Mouse (Mus musculus): ENCODE results near the gene Nat8f4. TPM values are rescaled to one million over a fixed set of nuclear protein-coding genes. Genes with fewer than 3 reads are reported as not detected.
A peak's percentile ranks its signal among the peaks of the same experiment; 100 is the strongest.
"Not testable (repeated sequence)": the region's sequence is repeated elsewhere in the genome, so short reads cannot be mapped to it uniquely, and the experiment has no call there.

Nat8f4 gene
- polyA plus RNA-seq, 1 experiment from 2014 or later, result 6.1 TPM

DNA sequence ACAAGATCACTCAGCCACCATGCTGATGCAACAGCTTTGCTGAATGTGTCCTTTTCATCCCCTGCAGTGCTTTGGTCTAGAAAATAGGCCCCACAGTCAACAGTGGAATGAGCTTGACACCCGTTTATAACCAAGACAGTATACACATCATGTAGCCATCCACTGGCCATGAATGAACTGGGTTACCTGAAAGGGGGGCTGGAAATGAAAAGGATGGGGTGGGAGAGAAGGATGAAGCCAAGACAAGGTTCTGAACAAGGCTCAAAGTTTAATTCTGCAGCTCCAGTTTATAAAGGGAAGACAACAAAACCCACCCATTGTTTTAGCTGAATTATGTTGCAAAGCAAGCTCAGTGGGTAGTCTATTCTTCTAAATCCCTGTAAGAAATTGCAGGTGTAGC, 20.4 kb downstream of the Nat8f4 start:
- WGBS, result 88% methylated on average over 1 of the region's 1 CpGs
- Histone ChIP-seq H3K27ac (no peak overlapping the region), H3K4me3 (no peak overlapping the region)

DNA sequence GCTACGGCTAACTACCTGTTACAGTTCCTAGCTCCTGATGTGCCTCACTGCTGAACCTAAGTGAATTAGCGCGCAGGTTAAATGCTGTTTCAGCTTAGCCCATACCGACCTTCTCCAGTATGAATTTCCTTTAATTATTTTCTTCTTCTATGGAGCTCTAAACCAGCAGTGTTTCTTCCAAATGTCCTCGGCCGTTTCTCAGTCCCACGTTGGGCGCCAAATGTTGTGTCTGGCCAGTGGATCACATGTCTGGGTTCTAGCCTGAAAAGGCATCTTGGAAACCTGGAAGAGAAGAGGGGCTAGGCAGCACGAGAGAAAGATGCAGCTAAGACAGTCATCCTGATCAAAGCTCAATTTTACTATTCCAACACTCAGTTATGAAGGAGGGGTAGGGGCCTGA, 21.4 kb downstream of the Nat8f4 start:
- not testable (repeated sequence) for H3K4me2 ChIP-seq; H3K27ac ChIP-seq; ATAC-seq (replicated peaks); H3K9ac ChIP-seq; H3K27me3 ChIP-seq (replicated peaks); H3K4me3 ChIP-seq; H3K4me1 ChIP-seq; H3K36me3 ChIP-seq (replicated peaks)
- H3K9me3 ChIP-seq, result peaks cover 15% of the 10 kb centered on the region
- 95% methylated on average over 9 of the region's 9 CpGs for WGBS

More for the DNA sequence above, 20.4 kb downstream of the Nat8f4 start:
- no peak overlapping the region for H3K9ac ChIP-seq
- no peak overlapping the region for H3K4me2 ChIP-seq
- H3K27me3 ChIP-seq (replicated peaks), result no peaks in the 10 kb centered on the region
- ATAC-seq (replicated peaks), result no peak
- no peaks in the 10 kb centered on the region for H3K4me1 ChIP-seq
- no peaks in the 10 kb centered on the region for H3K36me3 ChIP-seq (replicated peaks)
- H3K9me3 ChIP-seq, result peaks cover 15% of the 10 kb centered on the region

DNA sequence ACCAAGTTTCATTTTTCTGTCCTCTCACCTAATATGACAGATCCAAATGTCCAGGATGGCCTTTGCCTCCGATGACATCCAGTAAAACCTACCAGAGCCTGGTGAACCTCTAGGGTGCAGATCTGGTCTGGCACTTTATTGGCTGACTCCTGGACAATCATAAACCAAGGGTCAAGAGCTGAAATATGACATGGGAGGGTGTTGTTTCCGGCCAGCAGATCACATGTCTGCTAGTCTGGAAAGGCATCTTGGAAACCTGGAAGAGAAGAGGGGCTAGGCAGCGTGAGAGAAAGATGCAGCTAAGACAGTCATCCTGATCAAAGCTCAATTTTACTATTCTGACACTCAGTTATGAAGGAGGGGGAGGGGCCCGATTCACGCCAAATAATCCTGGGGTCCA, 35.7 kb downstream of the Nat8f4 start, which contains the start of gene Nat8f2:
Gene Nat8f2, minus strand, starts transcription at position 153 of the 400 bp plus-strand sequence.
- H3K4me2 ChIP-seq; ATAC-seq (replicated peaks); H3K4me1 ChIP-seq; H3K4me3 ChIP-seq; H3K9ac ChIP-seq; H3K27ac ChIP-seq; H3K9me3 ChIP-seq; H3K36me3 ChIP-seq (replicated peaks); H3K27me3 ChIP-seq (replicated peaks): not testable (repeated sequence)
- 92% methylated on average over 5 of the region's 5 CpGs for WGBS

DNA sequence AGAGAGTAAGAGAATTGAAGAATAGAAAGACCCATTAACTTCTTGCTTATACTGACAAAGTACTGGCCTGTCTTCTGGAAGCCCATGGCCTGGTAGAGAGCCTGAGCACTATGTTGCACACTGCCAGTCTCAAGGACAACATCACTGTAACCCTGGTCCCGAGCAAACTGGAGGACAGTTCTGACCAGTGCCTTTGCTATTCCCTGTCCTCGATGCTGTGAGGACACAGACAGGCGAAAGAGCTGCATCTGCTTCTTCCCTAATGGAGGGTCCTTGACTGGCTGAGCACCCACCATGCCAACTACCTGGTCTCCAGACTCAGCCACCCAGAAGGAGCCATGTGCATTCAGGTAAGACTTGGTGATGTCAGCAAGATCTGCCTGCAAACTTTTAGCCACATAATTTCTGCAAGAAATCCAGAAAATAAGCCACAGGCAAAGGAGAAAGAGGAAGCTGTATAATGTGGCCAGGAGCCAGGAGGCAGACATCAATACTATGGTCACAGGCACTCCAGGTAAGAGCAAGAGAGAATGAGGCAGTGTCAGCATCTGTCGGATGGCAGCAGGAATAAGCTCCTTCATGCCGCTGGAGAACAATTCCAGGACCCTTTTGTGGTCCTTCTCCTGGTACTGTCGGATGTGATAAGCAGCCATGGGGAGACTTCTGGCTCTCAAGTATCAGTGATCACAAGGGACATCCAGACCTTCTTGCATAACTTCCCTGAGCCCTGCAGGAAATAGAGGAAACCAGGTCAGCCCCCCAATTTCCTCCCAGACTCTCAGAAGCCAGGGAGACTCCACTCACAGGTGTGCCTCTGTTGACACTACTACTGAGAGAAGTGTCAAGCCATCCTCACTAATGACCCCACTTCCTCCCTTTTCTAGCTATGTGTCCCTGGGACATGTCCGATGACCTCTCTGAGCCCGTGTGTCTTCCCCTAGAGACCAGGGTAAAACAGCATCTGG, 36.7 kb downstream of the Nat8f4 start:
- Histone ChIP-seq H3K9ac (no peak overlapping the region), H3K9me3 (no peaks in the 10 kb centered on the region), H3K4me3 (no peak overlapping the region), H3K36me3 (replicated peaks) (no peaks in the 10 kb centered on the region), H3K27ac (no peak overlapping the region), H3K27me3 (replicated peaks) (no peaks in the 10 kb centered on the region), H3K4me1 (no peaks in the 10 kb centered on the region), H3K4me2 (no peak overlapping the region)
- WGBS, result 84% methylated on average over 8 of the region's 8 CpGs
- ATAC-seq (replicated peaks), result no peak

DNA sequence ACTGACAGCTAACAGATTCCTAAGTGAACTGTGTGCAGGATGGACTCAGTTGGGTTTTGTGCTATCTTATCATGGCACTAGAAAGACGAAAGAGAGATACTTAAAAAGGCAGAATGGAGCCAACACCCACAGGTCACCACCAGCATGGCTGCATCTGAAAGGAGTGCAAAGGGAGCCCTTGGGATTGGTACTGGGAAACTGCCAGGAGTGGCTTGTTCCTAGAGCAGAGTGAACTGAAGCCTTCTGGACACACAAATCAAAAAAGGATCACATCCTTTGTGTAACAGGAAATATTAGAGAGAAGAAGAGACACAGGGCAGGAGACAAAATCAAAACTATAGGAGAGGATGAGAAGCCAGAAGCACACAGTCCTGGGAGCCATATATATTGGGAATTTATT, 37.7 kb downstream of the Nat8f4 start:
- H3K27me3 ChIP-seq (replicated peaks); H3K36me3 ChIP-seq (replicated peaks); H3K4me3 ChIP-seq; H3K27ac ChIP-seq; H3K9ac ChIP-seq; H3K4me1 ChIP-seq; H3K9me3 ChIP-seq; ATAC-seq (replicated peaks); H3K4me2 ChIP-seq: not testable (repeated sequence)
- 72% methylated on average over 1 of the region's 1 CpGs for WGBS

DNA sequence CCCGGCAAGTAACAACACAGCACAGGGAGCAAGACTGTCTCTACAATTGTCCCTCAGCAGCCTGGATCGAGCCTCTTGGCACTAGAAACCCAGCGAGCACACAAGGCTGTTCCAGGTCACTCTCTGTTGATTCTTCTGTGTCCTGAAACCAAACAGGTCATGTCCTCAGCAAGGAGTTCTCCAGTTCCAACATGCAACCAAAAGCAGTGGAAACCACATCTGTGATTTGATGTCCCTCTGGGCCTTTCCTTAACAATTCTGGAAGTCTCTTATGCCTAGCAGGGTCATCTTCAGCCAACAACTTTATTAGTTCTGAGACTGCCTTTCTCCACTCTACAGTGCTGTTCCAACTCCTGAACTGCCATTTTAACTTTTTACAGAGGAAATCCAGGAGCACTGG, 38.5 kb downstream of the Nat8f4 start:
- not testable (repeated sequence) for H3K9me3 ChIP-seq; H3K27me3 ChIP-seq (replicated peaks); H3K36me3 ChIP-seq (replicated peaks); H3K9ac ChIP-seq; H3K4me1 ChIP-seq; H3K27ac ChIP-seq; H3K4me3 ChIP-seq; H3K4me2 ChIP-seq; ATAC-seq (replicated peaks)
- WGBS, result 81% methylated on average over 3 of the region's 3 CpGs

DNA sequence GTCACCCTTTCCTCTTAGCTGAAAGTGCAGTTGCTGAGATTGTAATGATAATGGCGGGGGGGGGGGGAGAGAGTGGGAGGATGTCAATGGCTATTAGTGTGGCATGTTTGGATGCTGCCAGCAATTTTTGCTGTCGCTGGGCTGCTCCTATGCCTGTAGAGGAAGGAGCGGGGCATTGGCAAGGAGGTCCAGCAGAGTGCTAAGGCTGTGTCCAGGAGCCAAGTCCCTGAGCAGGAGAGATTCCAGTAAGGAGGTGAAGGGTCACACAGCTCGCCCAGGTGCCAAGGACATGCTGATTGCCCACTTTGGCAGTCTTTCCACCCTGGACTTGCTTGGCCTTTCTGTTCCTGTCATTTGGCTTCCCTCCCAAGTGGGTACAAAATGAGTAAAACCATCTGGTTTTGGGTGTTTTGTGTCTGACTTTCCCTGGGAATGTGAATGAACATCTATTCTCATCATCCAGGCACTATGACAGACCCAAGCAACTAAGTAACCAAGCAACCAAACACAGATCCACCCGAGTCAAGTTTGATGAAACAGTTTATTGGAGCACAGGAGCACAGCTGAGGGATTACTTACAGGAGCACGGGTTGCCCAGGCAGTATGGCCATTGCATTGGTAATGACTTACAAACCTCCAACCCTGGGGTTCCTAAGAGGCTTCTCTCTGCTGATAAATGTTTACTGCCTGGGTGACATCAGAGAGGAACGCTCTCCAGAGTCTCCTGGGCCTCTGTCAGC, 39.6 kb downstream of the Nat8f4 start:
- H3K4me2 ChIP-seq; H3K4me3 ChIP-seq; ATAC-seq (replicated peaks); H3K36me3 ChIP-seq (replicated peaks); H3K27ac ChIP-seq; H3K4me1 ChIP-seq; H3K9ac ChIP-seq; H3K9me3 ChIP-seq; H3K27me3 ChIP-seq (replicated peaks): not testable (repeated sequence)
- 67% methylated on average over 5 of the region's 7 CpGs for WGBS

DNA sequence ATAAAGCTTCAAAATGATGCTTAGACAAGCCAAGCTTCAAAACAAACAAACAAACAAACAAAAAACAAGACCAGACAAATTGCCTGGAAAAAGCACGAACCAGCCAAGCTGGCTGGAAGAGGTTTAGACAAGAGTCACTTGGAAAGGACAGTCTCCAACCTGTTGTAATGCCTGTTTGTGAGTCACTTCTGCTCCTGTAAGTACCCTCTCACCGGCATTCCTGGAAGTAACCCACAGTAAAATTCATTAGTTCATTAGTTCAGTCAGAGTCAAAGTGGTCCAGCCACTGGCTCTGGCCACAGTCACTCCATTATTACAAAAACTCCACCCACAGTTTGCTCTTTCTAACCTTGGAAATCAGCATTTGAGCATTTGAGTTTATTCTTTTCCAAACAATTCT, 40.8 kb downstream of the Nat8f4 start:
- H3K4me3 ChIP-seq, result no peak overlapping the region
- H3K4me2 ChIP-seq, result no peak overlapping the region
- H3K27me3 ChIP-seq (replicated peaks), result no peaks in the 10 kb centered on the region
- ATAC-seq (replicated peaks), result no peak
- no peaks in the 10 kb centered on the region for H3K9me3 ChIP-seq
- H3K4me1 ChIP-seq, result no peaks in the 10 kb centered on the region
- H3K27ac ChIP-seq, result no peak overlapping the region
- 89% methylated on average over 2 of the region's 2 CpGs for WGBS
- H3K9ac ChIP-seq, result no peak overlapping the region
- H3K36me3 ChIP-seq (replicated peaks), result no peaks in the 10 kb centered on the region

DNA sequence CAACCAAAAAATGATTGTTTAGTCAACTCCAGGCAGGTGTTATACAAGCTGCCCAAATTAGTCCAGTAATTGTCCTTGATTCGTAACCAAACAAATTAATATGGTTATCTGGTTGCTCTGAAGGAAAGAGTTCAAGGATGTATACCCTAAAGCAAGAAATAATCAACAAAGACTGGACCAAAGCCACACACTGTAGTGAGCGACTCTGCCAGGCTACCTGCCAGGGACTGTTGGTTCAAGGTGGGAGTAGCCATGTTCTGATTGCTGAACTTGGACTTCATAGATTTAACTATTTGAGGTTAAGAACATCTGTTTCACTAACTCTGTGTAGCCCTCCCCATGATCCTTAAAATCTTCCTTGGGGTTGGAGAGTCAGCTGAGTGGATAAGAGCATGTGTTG, 41.5 kb downstream of the Nat8f4 start:
- WGBS, result 85% methylated on average over 2 of the region's 2 CpGs
- no peak overlapping the region for H3K4me3 ChIP-seq
- no peak overlapping the region for H3K9ac ChIP-seq
- no peaks in the 10 kb centered on the region for H3K9me3 ChIP-seq
- no peaks in the 10 kb centered on the region for H3K36me3 ChIP-seq (replicated peaks)
- ATAC-seq (replicated peaks), result no peak
- H3K27ac ChIP-seq, result no peak overlapping the region
- H3K4me1 ChIP-seq, result no peaks in the 10 kb centered on the region
- no peak overlapping the region for H3K4me2 ChIP-seq
- H3K27me3 ChIP-seq (replicated peaks), result no peaks in the 10 kb centered on the region

DNA sequence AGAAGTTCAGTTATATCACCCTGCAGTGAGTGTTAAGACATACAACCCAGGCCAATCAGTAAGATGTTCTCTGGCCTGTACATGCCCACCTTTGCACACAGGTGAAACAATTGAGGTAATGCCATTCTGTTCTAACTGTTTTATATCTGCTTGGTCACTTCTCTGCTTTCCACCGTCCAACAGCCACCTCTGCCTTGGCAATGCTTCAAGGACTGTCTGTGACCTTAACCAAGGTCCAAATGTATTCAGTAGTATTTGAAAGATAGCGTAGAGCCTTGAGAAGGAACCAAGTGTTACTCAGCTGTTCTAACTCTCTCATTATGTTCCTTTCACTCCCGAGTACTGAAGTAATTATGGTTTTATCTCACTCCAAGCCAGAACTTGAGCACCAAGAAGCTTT, 42.1 kb downstream of the Nat8f4 start:
- Histone ChIP-seq H3K36me3 (replicated peaks) (no peaks in the 10 kb centered on the region), H3K27me3 (replicated peaks) (no peaks in the 10 kb centered on the region), H3K9ac (no peak overlapping the region), H3K4me2 (no peak overlapping the region), H3K27ac (no peak overlapping the region), H3K4me3 (no peak overlapping the region), H3K9me3 (no peaks in the 10 kb centered on the region), H3K4me1 (no peaks in the 10 kb centered on the region)
- WGBS, result 88% methylated on average over 3 of the region's 3 CpGs
- no peak for ATAC-seq (replicated peaks)

DNA sequence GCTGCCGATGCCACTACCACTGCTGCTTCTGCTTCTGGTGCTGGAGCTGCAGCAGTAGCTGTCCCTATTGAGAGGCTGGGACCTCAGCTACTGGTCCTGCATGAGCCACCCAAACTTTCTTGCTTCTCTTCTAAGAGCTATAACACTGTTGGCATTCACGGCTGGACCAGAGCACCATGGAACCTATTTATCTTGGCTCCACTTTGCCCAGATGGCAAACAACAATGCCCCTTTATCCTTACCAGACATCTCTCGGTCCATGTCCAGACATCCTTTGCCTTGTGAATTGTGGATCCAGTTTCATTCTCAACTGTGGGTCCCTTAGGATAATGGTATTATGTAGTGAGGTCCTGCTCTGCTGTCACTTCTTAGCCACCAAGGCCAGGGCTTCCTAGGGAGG, 43.4 kb downstream of the Nat8f4 start:
- Histone ChIP-seq H3K4me3 (no peak overlapping the region), H3K4me2 (no peak overlapping the region), H3K9ac (no peak overlapping the region), H3K4me1 (no peaks in the 10 kb centered on the region), H3K27me3 (replicated peaks) (no peaks in the 10 kb centered on the region), H3K9me3 (no peaks in the 10 kb centered on the region), H3K36me3 (replicated peaks) (no peaks in the 10 kb centered on the region), H3K27ac (no peak overlapping the region)
- WGBS, result 86% methylated on average over 3 of the region's 3 CpGs
- ATAC-seq (replicated peaks), result no peak

DNA sequence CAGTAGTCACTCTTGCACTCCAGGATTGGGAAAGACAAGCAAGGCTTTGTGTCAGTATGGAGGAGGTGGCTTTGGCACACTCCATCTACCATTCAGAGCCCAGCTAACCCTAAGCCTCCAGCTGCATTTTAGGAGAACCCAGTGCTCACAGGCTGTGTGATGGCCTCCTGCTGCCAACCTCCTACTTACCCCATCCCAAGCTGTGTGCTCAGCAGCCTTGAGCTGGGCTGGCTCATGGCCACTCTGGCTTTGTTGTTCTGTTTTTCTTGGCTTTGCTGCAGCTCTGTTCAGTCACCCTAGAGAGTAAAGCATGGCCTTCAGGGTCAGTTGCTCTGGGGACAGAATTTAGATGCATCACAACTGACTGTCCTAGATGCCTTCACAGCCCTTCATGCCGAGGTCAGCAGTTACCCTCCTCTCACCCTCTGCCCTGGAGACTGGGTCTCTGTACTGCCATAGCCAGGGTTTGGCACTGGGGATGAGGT, 48.4 kb downstream of the Nat8f4 start:
- WGBS, result 86% methylated on average over 1 of the region's 1 CpGs
- H3K36me3 ChIP-seq (replicated peaks), result no peaks in the 10 kb centered on the region
- H3K9ac ChIP-seq, result no peak overlapping the region
- no peaks in the 10 kb centered on the region for H3K27me3 ChIP-seq (replicated peaks)
- ATAC-seq (replicated peaks), result peak; percentile 67
- H3K4me3 ChIP-seq, result no peak overlapping the region
- H3K4me2 ChIP-seq, result no peak overlapping the region
- no peak overlapping the region for H3K27ac ChIP-seq
- no peaks in the 10 kb centered on the region for H3K9me3 ChIP-seq
- no peaks in the 10 kb centered on the region for H3K4me1 ChIP-seq

Measured in midbrain, embryonic 15.5 days (tissue).